ENCODE assay signal across 18 mouse cellular contexts in the genomic region with DNA sequence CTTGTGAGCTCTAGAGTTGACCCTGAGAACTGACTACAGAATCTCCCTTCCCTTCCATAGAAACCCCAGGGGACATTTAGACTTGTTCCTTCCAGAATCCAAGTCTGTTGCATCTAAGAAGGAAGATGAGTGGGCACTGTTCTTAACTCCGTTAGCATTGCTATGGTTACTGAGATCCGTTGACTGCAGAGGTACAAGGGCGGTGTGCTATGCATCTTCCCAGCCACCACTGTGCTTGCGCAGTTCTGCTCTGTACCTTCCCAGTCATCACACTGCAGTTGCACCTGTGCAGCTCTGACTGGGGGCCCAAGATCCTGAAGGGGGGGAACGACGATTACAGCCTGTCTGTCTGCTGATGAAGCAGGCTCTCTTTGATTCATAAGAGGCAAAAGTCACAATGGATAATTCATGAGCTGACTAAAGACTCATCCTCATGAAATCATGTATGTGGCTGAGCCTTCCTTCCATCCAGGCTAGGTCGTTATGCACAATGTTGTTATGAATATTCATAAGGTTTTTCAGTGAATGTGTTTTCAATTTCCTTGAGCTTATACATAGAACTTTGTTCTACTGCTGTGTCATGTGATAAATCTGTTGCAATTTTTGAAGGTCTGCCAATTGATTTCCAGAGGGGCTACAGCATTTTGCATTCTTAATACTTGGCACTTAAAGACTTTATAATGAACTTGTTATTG.
A peak's percentile ranks its signal among the peaks of the same experiment; 100 is the strongest.
DNase-seq lines count a peak whose midpoint lies in the region; ATAC-seq lines count a peak whose summit lies in the region.
"Had no signal": no experiment of that assay in that cellular context is flagged by ENCODE, and none has a peak within 500 bp of the region (broad histone marks: within the 10 kb centered on the region; RNA-seq: fewer than 3 reads in every experiment).

No protein-coding gene starts in this region.

- ATAC-seq in forebrain, embryonic 16.5 days = peak; percentile 95
- ATAC-seq in midbrain, embryonic 15.5 days (replicated peaks) = peak; percentile 84
- no peak for ATAC-seq in kidney, embryonic 15.5 days (replicated peaks; ENCODE audit: low FRiP score)

- whole genome bisulfite sequencing in forebrain, embryonic 16.5 days = 48% methylated on average over 7 of the region's 7 CpGs
- 65% methylated on average over 7 of the region's 7 CpGs for WGBS in midbrain, embryonic 15.5 days
- WGBS in kidney, embryonic 15.5 days = 87% methylated on average over 7 of the region's 7 CpGs

- no peaks in the 10 kb centered on the region for H3K27me3 ChIP-seq in forebrain, embryonic 16.5 days (replicated peaks; ENCODE audit: control insufficient read depth, insufficient read depth, low read length)
- no peaks in the 10 kb centered on the region for H3K27me3 ChIP-seq in midbrain, embryonic 15.5 days (replicated peaks)
- H3K27me3 ChIP-seq in kidney, embryonic 15.5 days = no peaks in the 10 kb centered on the region
- H3K27me3 ChIP-seq: CH12.LX; heart, embryonic 13.5 days; hindbrain, embryonic 12.5 days; liver, embryonic 15.5 days had no signal

- peak overlapping the region; percentile 53 for H3K27ac ChIP-seq in forebrain, embryonic 16.5 days (ENCODE audit: low read length)
- no peak overlapping the region for H3K27ac ChIP-seq in midbrain, embryonic 15.5 days
- no peak overlapping the region for H3K27ac ChIP-seq in kidney, embryonic 15.5 days
- H3K27ac ChIP-seq: gastrocnemius, adult 2 months; heart, embryonic 13.5 days; hindbrain, embryonic 12.5 days; limb, embryonic 10.5 days; liver, embryonic 15.5 days; stomach, postnatal 0 days had no signal

- no peaks in the 10 kb centered on the region for H3K9me3 ChIP-seq in forebrain, embryonic 16.5 days (ENCODE audit: control insufficient read depth, low read length)
- no peaks in the 10 kb centered on the region for H3K9me3 ChIP-seq in midbrain, embryonic 15.5 days
- H3K9me3 ChIP-seq in kidney, embryonic 15.5 days (replicated peaks) = no peaks in the 10 kb centered on the region
- H3K9me3 ChIP-seq: heart, embryonic 13.5 days; hindbrain, embryonic 12.5 days; limb, embryonic 10.5 days; liver, embryonic 15.5 days had no signal

- H3K36me3 ChIP-seq in forebrain, embryonic 16.5 days (ENCODE audit: control insufficient read depth, insufficient read depth) = no peaks in the 10 kb centered on the region
- no peaks in the 10 kb centered on the region for H3K36me3 ChIP-seq in midbrain, embryonic 15.5 days (replicated peaks)
- H3K36me3 ChIP-seq in kidney, embryonic 15.5 days = no peaks in the 10 kb centered on the region
- H3K36me3 ChIP-seq: heart, embryonic 13.5 days; hindbrain, embryonic 12.5 days; limb, embryonic 10.5 days; liver, embryonic 15.5 days had no signal

- no peak overlapping the region for H3K4me3 ChIP-seq in forebrain, embryonic 16.5 days (replicated peaks; ENCODE audit: low read length)
- H3K4me3 ChIP-seq in midbrain, embryonic 15.5 days = no peak overlapping the region
- H3K4me3 ChIP-seq in kidney, embryonic 15.5 days (replicated peaks) = no peak overlapping the region
- H3K4me3 ChIP-seq: gastrocnemius, adult 2 months; heart, embryonic 13.5 days; hindbrain, embryonic 12.5 days; limb, embryonic 10.5 days; liver, embryonic 15.5 days had no signal

- DNase-seq in layer of hippocampus, adult 8-10 months (ENCODE audit: low spot score in 2 of 2) = peak; percentile 23 to 31
- no peak for DNase-seq in layer of hippocampus, adult 9-10 months (ENCODE audit: low spot score)
- peak; percentile 88 for DNase-seq in brain, adult 2 months (ENCODE audit: low read depth, low spot score)
- no peak for DNase-seq in urinary bladder, postnatal 14 days (ENCODE audit: low spot score)
- no peak for DNase-seq in natural killer cell, adult 2 months (ENCODE audit: low spot score in 2 of 2)
- DNase-seq: adrenal gland, postnatal 10 days; gastrocnemius, adult 2 months; kidney, adult 9 months; lung, postnatal 4 days had no signal

- H3K4me2 ChIP-seq in forebrain, embryonic 16.5 days (ENCODE audit: low read length) = no peak overlapping the region
- no peak overlapping the region for H3K4me2 ChIP-seq in midbrain, embryonic 15.5 days
- H3K4me2 ChIP-seq in kidney, embryonic 15.5 days = no peak overlapping the region
- H3K4me2 ChIP-seq: heart, embryonic 13.5 days; hindbrain, embryonic 12.5 days; liver, embryonic 15.5 days had no signal

- H3K9ac ChIP-seq in forebrain, embryonic 16.5 days (replicated peaks; ENCODE audit: low read depth, low read length) = no peak overlapping the region
- H3K9ac ChIP-seq in midbrain, embryonic 15.5 days = no peak overlapping the region
- no peak overlapping the region for H3K9ac ChIP-seq in kidney, embryonic 15.5 days
- H3K9ac ChIP-seq: heart, embryonic 13.5 days; hindbrain, embryonic 12.5 days; liver, embryonic 15.5 days had no signal

- peaks cover 6% of the 10 kb centered on the region; the same call in 1 of the 2 replicates for H3K4me1 ChIP-seq in forebrain, embryonic 16.5 days (replicated peaks; ENCODE audit: control insufficient read depth, insufficient read depth, low read length)
- H3K4me1 ChIP-seq in midbrain, embryonic 15.5 days = peaks cover 6% of the 10 kb centered on the region; the same call in 1 of the 2 replicates
- no peaks in the 10 kb centered on the region for H3K4me1 ChIP-seq in kidney, embryonic 15.5 days
- H3K4me1 ChIP-seq: hindbrain, embryonic 12.5 days; limb, embryonic 10.5 days; liver, embryonic 15.5 days had no signal

Comparison
In these comparisons a context has a peak if more than half of its experiments do, and no peak if none do; other contexts are left out.
1. DNase-seq: peak in layer of hippocampus, adult 8-10 months (2 of 2) and brain, adult 2 months (single experiment); none in layer of hippocampus, adult 9-10 months (single experiment), urinary bladder, postnatal 14 days (single experiment) and natural killer cell, adult 2 months (0 of 2).